Mouse (Mus musculus): ENCODE results near the gene Tmem233.

The Tmem233 gene

DNA sequence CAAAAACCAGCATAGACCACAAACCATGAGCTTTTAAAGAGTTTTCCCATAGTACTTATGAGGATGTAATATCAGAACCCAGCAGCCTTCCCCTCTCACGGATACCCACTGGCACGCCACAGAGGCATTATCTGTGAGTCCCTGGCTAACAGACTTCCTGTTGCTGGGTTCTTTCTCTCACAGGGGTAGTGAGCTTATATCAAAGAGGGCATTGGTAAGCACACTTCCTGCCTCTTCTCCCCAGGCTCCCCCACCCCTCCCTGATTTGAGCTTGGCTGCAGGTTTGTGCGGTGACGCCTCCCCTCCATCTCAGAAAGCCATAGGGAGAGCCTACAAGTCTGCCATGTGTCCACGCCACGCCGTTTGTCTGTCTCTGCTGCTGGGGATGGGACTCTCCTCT, 54.0 kb downstream of the Tmem233 start:
- no peak for DNase-seq (ENCODE audit: low spot score in 2 of 2)

- no peak for DNase-seq (ENCODE audit: low spot score in 2 of 2)
Observed at GRCm38 (mm10) chr5:116026561-116026960, 56.5 kb downstream of the Tmem233 start.

DNA sequence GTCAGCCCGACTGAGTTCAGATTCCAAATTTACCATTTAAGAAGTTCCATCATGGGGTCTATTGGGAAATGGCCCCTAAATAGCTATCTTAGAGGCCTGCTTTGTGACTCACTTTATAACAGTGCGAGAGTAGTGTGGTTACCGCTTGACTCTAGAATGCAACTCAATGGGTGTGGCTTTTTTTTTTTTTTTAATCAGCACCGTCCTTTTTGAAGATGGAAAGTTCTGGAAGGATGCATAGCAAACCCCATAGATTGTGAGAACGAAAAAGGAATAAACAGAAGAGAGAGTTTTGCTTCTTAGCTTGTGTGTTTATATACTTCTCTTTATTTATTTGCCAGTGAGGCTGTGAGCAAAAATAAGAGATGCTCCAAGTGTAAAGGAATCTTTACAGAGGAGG, 56.9 kb downstream of the Tmem233 start:
- DNase-seq (ENCODE audit: low spot score in 2 of 2): no peak

DNA sequence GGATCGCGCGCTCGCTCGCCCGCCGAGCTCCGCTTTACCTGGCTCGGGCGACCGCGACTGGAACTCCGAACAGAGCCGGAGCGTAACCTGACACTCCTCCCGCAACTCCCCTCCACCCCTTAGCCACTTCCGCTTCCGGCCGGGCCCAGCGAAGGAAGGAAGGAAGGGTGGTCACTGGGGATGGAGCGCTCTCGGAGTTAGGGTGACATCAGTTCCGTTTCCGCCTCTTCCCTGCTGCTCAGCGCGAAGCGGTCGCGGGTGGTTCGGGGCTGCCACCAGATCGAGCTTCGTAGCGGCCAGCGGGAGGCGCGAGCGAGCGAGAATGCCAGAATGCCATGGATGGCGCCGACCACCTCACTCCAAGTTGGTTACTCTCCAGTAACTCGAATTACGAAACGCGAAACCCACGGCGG, 58.7 kb downstream of the Tmem233 start, which contains the start of gene Prkab1:
TSS of gene Prkab1 (minus strand) at position 182 of the 413 bp plus-strand sequence.
- peak; percentile 87 to 88 for DNase-seq (ENCODE audit: low spot score in 2 of 2)

GRCm38 (mm10) chr5:116023821-116024284, 59.2 kb downstream of the Tmem233 start:
- DNase-seq (ENCODE audit: low spot score in 2 of 2): no peak

GRCm38 (mm10) chr5:116023251-116023661, 59.8 kb downstream of the Tmem233 start:
- DNase-seq (ENCODE audit: low spot score in 2 of 2): no peak

DNA sequence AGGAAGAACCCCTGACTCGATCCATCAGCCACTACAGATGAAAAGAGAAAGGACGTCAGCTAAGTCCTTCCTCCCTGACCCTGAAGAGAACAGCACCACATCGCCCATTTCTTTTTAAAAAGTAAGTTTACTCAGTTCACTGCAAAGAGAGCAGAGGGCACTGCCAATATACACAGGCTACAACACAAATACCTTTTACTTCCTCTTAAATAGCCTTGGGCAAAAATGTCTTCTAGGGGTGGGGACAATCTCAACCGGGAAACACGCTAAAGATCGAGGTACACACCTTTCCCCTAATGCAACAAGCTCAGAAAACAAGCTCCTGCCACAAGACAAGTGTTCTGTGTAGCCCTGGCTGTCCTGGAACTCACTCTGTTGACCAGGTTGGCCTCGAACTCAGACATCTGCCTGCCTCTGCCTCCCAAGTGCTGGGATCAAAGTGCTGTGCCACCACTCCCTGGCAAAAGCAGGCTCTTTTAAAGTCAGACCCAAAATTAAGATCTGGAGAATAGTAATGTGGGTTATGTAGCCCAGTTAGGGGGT, 60.3 kb downstream of the Tmem233 start:
- DNase-seq (ENCODE audit: low spot score in 2 of 2): no peak

GRCm38 (mm10) chr5:116022131-116022530, 60.9 kb downstream of the Tmem233 start:
- no peak for DNase-seq (ENCODE audit: low spot score in 2 of 2)

DNA sequence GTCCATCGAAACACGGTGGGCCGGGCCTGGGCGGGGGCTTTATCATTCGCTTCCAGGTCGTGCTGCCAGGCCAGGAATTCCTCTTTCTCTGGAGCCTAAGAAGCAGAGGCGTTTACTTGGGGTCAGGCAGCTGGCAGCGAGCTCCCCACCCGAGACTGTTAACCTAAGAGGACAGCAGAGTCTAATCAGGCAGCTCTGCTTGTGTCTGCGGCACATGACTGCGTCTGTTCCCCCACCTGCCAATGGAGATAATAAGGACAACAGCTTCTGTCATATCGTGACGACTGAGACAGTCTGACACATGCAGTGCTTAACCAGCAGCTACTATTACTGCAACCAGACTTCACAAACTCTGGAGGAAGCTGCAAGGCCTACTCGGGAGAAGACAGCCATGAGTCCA, 61.5 kb downstream of the Tmem233 start:
- DNase-seq (ENCODE audit: low spot score in 2 of 2): no peak

DNA sequence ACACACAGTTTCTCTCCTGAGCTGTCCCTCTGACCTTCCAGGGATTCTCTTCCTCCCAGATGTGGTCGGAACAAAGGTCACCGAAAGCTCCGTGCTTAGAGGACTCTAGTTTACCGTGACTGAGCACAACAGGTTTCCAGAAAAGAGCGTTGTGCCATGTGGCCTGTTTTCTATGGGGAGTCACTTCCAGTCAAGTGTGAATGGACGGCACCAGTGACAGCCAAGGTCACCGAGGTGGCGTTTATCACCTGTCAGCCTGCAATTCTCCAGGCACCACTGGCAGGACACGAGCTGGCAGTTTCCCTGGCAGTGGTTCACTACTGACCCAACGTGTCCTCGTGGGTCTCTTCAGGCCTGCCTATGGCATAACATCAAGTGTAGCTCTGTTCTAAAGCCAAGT, 63.7 kb downstream of the Tmem233 start:
- DNase-seq (ENCODE audit: low spot score in 2 of 2): no peak

DNA sequence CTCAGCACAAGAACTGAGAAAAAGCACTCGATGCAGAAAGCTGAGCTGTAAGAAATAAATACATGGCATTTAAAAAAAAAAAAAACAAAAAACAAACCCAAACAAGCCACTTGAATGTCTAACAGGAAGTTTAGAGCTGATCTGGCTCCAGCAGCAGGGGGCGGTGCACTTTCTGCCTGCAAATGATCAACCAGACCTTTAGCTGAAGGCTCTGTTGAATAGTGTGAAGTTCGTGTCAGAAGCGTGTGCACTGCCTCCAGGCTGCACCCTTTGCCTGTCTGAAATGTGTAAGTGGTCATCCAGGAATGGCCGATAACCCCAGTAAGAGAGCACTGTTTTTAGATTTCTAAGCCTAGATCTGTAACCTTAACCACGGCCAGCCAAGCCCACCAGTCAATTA, 64.3 kb downstream of the Tmem233 start:
- no peak for DNase-seq (ENCODE audit: low spot score in 2 of 2)

DNA sequence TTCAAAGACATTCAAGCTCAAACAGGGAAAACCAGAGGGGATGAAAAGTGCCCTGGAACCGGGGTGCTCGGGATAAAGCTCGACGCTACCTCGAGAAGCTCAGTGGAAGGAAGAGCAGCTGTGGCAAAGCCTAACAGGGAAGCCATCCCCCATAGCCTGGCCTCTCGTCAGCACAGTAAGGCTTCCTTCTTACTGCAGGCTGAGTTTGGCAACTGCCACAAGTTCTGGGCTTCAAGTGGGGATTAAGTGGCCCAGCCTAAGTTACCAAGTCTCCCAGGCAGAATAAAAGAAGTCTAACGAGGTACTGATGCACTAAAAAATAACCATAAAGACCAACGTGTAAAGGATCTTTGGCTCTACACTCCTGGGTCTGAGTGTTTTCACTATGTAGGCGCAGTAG, 64.8 kb downstream of the Tmem233 start:
- DNase-seq (ENCODE audit: low spot score in 2 of 2): no peak

DNA sequence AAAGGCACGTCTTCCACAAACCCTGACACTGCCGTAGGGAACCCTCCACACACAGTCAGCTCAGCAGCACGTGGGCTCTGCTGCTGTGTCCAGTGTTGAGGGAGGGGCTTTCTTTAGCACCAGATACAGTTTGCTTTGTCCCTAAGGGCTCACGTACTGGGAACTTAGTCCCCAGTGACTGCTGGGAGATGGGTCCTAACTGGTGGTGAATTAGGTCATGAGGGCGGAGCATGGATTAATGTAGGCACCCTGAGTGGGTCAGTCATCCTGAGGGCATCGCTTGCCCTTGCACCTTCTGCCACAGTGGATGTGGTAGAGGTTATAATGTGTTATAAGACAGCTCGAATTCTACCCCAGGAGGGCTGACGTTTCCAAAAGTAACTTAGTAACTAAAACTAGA, 65.7 kb downstream of the Tmem233 start:
- no peak for DNase-seq (ENCODE audit: low spot score in 2 of 2)

GRCm38 (mm10) chr5:116016542-116016941, 66.5 kb downstream of the Tmem233 start:
- DNase-seq (ENCODE audit: low spot score in 2 of 2): no peak

- DNase-seq (ENCODE audit: low spot score in 2 of 2): no peak
Observed at GRCm38 (mm10) chr5:116014237-116014636, 68.8 kb downstream of the Tmem233 start.

DNA sequence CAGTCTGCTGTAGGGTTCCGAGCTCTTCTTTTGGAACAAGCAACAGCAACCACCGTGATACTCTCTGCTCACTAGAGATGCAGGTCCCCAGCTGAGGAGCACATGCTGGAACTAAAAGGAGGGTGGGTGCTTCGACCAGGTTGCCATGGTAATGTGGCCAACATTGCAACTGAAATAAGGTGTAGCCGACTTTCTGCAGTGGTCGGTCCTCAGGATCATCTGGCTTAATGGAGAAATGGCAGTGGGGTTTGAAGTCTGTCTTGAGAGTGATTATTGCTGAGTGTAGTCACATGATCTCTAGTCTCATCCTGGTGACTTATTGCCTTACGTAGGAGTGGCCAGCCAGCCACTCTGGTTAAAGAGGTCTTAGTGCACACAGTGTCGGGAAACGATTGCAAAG, 69.2 kb downstream of the Tmem233 start:
- DNase-seq (ENCODE audit: low spot score in 2 of 2): no peak

- no peak for DNase-seq (ENCODE audit: low spot score in 2 of 2)
Observed at GRCm38 (mm10) chr5:116012503-116012902, 70.5 kb downstream of the Tmem233 start.

- no peak for DNase-seq (ENCODE audit: low spot score in 2 of 2)
Observed at GRCm38 (mm10) chr5:116011700-116012099, 71.3 kb downstream of the Tmem233 start.

DNA sequence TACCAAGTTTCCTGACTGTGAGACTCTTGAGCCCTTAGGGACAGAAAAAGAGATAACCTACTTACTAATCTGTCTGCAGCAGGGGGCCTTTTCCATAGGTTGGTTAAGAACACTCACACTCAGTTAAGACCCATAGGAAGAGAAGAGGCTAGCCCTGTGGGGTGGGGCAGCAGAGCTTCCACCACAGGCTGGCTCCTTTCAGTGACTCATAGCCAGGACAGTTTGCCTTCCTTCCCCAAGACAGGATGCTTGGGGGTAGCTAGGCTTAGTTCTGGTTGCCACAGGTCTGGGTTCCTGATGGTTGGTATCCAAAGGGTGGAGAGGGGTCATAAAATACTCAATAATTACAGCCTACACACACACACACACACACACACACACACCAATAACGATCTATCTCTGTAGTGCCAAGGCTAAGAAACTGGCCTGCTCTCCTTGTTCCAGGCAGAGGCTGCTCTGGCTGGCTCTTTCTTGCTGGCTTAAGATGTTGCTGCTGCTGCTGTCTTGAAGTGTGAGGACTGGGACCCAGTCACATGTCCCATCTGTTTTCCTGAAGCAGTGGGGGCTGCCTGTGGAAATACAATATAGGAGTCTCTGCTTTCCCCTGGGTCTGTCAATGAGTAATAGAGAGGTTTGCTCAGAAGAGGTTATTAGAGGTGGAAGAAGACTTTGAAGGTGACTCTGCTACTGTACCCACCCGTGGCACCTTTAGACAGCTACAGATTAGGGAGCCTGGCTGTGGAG, 73.0 kb downstream of the Tmem233 start:
- DNase-seq (ENCODE audit: low spot score in 2 of 2): no peak

GRCm38 (mm10) chr5:116009091-116009851, 73.8 kb downstream of the Tmem233 start:
- DNase-seq (ENCODE audit: low spot score in 2 of 2): no peak

DNA sequence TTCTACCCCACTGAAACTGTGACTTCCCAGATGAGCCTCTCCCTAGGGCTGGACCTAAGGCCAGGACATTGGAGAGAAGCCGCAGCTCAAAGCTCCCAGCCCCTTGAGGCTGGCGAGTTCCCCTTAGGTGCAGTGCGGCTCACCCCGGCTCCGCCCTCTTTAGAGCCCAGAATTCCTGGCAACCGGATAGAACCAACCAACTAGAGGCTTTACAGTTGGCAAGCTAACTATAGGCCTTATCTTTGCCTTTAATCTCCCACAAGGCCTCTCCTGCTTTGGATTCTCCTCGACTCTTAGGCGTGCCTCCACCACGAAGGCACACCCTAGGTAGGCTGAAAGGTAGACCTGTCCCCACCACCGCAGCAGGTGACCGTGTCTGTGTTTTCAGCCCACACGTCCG, 75.3 kb downstream of the Tmem233 start:
- no peak for DNase-seq (ENCODE audit: low spot score in 2 of 2)

DNA sequence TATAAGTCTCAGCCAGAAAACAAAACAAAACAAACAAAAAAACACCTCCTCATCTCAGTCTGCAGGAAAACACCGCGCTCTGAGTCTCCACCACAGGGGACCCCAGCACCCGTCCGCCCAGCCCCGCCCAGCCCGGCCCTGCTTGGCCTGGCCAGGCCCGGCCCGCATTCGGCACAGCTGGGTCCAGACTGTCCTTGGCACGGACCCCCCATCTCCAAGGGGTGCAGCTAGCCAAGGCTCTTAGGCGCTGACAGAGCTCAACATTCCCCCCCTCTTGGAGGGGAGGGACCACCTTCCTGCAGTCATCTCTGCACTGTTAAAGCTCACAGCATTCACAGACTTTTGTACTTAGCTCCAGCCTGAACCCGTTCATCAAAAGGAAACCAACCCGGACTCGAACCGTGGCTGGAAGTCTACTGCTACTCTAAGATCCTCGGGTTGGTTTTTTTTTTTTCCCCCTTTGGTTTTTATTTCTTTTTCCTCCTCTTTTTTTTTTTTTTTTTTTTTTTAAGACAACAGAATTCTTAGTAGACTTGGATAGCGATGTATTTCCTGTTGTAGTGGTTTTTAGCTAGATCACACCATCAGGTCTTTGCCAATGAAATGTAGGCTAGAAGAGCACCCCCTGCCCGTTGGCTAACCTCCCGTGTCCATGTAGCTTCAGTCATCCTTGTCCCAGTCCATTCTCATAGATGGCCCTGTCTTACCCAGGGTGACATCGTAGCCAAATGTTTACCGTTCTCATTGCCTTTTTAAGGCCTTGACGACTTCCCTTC, 76.5 kb downstream of the Tmem233 start:
- no peak for DNase-seq (ENCODE audit: low spot score in 2 of 2)
